In genomic region chr4:136239622-136240021, GRCm38 (mm10) we compare ENCODE assay signal across 7 mouse cellular contexts. TPM values are rescaled to one million over a fixed set of nuclear protein-coding genes. Genes with fewer than 3 reads are reported as not detected.
DNase-seq lines count a peak whose midpoint lies in the region; ATAC-seq and TF ChIP-seq lines count a peak whose summit lies in the region.

No protein-coding gene starts in this region.

- peaks cover 0 to 3% of the 10 kb centered on the region in 2 experiments; a peak in 1 of 4 replicates for H3K27me3 ChIP-seq in MEL (ENCODE audit: control insufficient read depth in 1 of 2, insufficient read depth in 2 of 2, low read length in 2 of 2)

- peak; percentile 86 for DNase-seq in MEL (ENCODE audit: low read depth, low spot score)
- peak; percentile 84 to 90 for DNase-seq in adrenal gland, postnatal 36 days
- DNase-seq in heart, postnatal 36 days = peak; percentile 83 to 88
- peak; percentile 75 for DNase-seq in left cerebral cortex, adult 11 months (ENCODE audit: low spot score)
- DNase-seq in spleen, adult 18-20 months = peak; percentile 59 to 85

- intact Hi-C loops in heart, postnatal 36 days (cut with DNase I) = loop anchor here (1.0 to 10.0 kb wide), 3 partner anchors 21 to 75 kb away; no protein-coding TSS in a partner anchor

- peak; percentile 35 for TF ChIP-seq RAD21 in MEL (IDR thresholded peaks at IDR 0.05; ENCODE audit: low read depth, low read length)

- peak; percentile 72 to 82 (median 78) for TF ChIP-seq CTCF in MEL (IDR thresholded peaks at IDR 0.05 in 2 of 3, conservative IDR thresholded peaks at IDR 0.05 in 1 of 3; ENCODE audit: control insufficient read depth in 1 of 3, insufficient read depth in 1 of 3, low read depth in 2 of 3, low read length in 3 of 3, poor library complexity in 1 of 3, severe bottlenecking in 1 of 3)

- no peaks in the 10 kb centered on the region for H3K9me3 ChIP-seq in MEL (replicated peaks; ENCODE audit: insufficient read depth, low read length)

- no peaks in the 10 kb centered on the region for H3K36me3 ChIP-seq in MEL (ENCODE audit: control insufficient read depth in 1 of 2, insufficient read depth in 2 of 2, low read length in 2 of 2)

- no peak for TF ChIP-seq POLR2A in MEL (IDR thresholded peaks at IDR 0.05; ENCODE audit: control insufficient read depth in 1 of 2, insufficient read depth in 1 of 2, low read depth in 1 of 2, low read length in 2 of 2, poor library complexity in 1 of 2)

- no peaks in the 10 kb centered on the region for H3K4me1 ChIP-seq in MEL (ENCODE audit: control insufficient read depth in 1 of 2, insufficient read depth in 2 of 2, low read length in 2 of 2)

- no peak overlapping the region for H3K27ac ChIP-seq in MEL (ENCODE audit: control insufficient read depth, low read depth, low read length)

- TF ChIP-seq EP300 in MEL (IDR thresholded peaks at IDR 0.05; ENCODE audit: low read depth in 1 of 2, low read length in 2 of 2) = no peak

- no peaks in the 10 kb centered on the region for H3K79me2 ChIP-seq in MEL (ENCODE audit: control insufficient read depth, insufficient read depth, low read length, poor library complexity)

- H3K4me3 ChIP-seq in MEL (ENCODE audit: control insufficient read depth in 1 of 2, insufficient read depth in 1 of 2, low read depth in 2 of 2, low read length in 2 of 2) = no peak overlapping the region

- H3K9ac ChIP-seq in MEL (ENCODE audit: control insufficient read depth, low read depth, low read length, poor library complexity, severe bottlenecking) = no peak overlapping the region

- peak; percentile 75 for ATAC-seq in erythroblast, adult 5-6 weeks (replicated peaks; ENCODE audit: low FRiP score, poor library complexity, severe bottlenecking)
- peak; percentile 90 for ATAC-seq in megakaryocyte, adult 5-6 weeks (ENCODE audit: poor library complexity, severe bottlenecking)

TF ChIP-seq in MEL, 35 proteins besides CTCF, POLR2A, EP300 and RAD21:
- TF ChIP-seq BHLHE40 (IDR thresholded peaks at IDR 0.05; ENCODE audit: borderline replicate concordance, low read depth, low read length) = no peak
- no peak for TF ChIP-seq GATA1 (IDR thresholded peaks at IDR 0.05; ENCODE audit: low read depth, low read length)
- no peak for TF ChIP-seq NRF1 (IDR thresholded peaks at IDR 0.05; ENCODE audit: insufficient read depth, low read depth, low read length, poor library complexity, severe bottlenecking)
- no peak for TF ChIP-seq TCF12 (IDR thresholded peaks at IDR 0.05; ENCODE audit: low read depth, low read length)
- no peak for TF ChIP-seq MYC (IDR thresholded peaks at IDR 0.05; ENCODE audit: low read depth, low read length)
- TF ChIP-seq SIN3A (IDR thresholded peaks at IDR 0.05; ENCODE audit: low read length) = peak; percentile 52
- no peak for TF ChIP-seq JUND (IDR thresholded peaks at IDR 0.05; ENCODE audit: low read depth, low read length)
- 0 out of 2 replicates have a peak, but pooled peaks have one; percentile 12 for TF ChIP-seq ZC3H11A (IDR thresholded peaks at IDR 0.05; ENCODE audit: low read depth, low read length)
- no peak for TF ChIP-seq MYB (IDR thresholded peaks at IDR 0.05; ENCODE audit: low read depth, low read length)
- peak; percentile 78 for TF ChIP-seq SMC3 (IDR thresholded peaks at IDR 0.05; ENCODE audit: low read depth, low read length)
- no peak for TF ChIP-seq CHD2 (IDR thresholded peaks at IDR 0.05; ENCODE audit: low read length)
- TF ChIP-seq ZMIZ1 (IDR thresholded peaks at IDR 0.05; ENCODE audit: low read depth, low read length) = no peak

RNA-seq across cellular contexts. Expression of gene Tcea3, which starts 7.9 kb away (rescaled TPM):
- not detected in 2 replicates for total RNA-seq in MEL (2012; rRNA removed)
- polyA plus RNA-seq in MEL (2012; ENCODE audit: insufficient read depth in 1 of 2, insufficient read length in 2 of 2, low read depth in 1 of 2, low replicate concordance in 2 of 2, missing spikeins in 1 of 2) = not detected
- 1 to 10 TPM; 2.7 to 2.8 TPM for total RNA-seq in adrenal gland, postnatal 36 days (2021)
- not detected in 2 replicates for total RNA-seq in erythroblast, adult 5-6 weeks (2015; ENCODE audit: low replicate concordance)
- not detected in 2 replicates for total RNA-seq in erythroblast, adult 5-6 weeks (2017; ENCODE audit: low replicate concordance)
- total RNA-seq in heart, postnatal 36 days (2021) = 100 to 1,000 TPM; 121 to 126 TPM
- 5.6 and 6.0 TPM in 2 replicates for total RNA-seq in megakaryocyte, adult 5-6 weeks (2015)
- 3.5 and 7.2 TPM in 2 replicates for total RNA-seq in megakaryocyte, adult 5-6 weeks (2017)

RNA-seq across cellular contexts. Expression of gene Asap3, which starts 33.5 kb away (rescaled TPM):
- total RNA-seq in MEL (2012; rRNA removed) = 0.03 and 0.04 TPM in 2 replicates
- polyA plus RNA-seq in MEL (2012; ENCODE audit: insufficient read depth in 1 of 2, insufficient read length in 2 of 2, low read depth in 1 of 2, low replicate concordance in 2 of 2, missing spikeins in 1 of 2) = under 1 TPM in 1 of 2 experiments, not detected in 1; 0.33 TPM
- 1 to 10 TPM; 1.7 to 2.1 TPM for total RNA-seq in adrenal gland, postnatal 36 days (2021)
- 0.19 TPM in 1 of 2 replicates, not detected in the other for total RNA-seq in erythroblast, adult 5-6 weeks (2015; ENCODE audit: low replicate concordance)
- 0.43 TPM in 1 of 2 replicates, not detected in the other for total RNA-seq in erythroblast, adult 5-6 weeks (2017; ENCODE audit: low replicate concordance)
- 10 to 100 TPM in 1 of 2 experiments, 1 to 10 TPM in 1; 9.4 to 11.7 TPM for total RNA-seq in heart, postnatal 36 days (2021)
- not detected in 2 replicates for total RNA-seq in megakaryocyte, adult 5-6 weeks (2015)
- total RNA-seq in megakaryocyte, adult 5-6 weeks (2017) = 0.04 TPM in 1 of 2 replicates, not detected in the other

RNA-seq across cellular contexts. Expression of gene Zfp46, which starts 44.9 kb away (rescaled TPM):
- 6.2 and 6.6 TPM in 2 replicates for total RNA-seq in MEL (2012; rRNA removed)
- 1 to 10 TPM in 1 of 2 experiments, not detected in 1; 5.9 TPM for polyA plus RNA-seq in MEL (2012; ENCODE audit: insufficient read depth in 1 of 2, insufficient read length in 2 of 2, low read depth in 1 of 2, low replicate concordance in 2 of 2, missing spikeins in 1 of 2)
- 10 to 100 TPM; 17.0 to 21.4 TPM for total RNA-seq in adrenal gland, postnatal 36 days (2021)
- 2.5 and 2.7 TPM in 2 replicates for total RNA-seq in erythroblast, adult 5-6 weeks (2015; ENCODE audit: low replicate concordance)
- 2.8 and 7.0 TPM in 2 replicates for total RNA-seq in erythroblast, adult 5-6 weeks (2017; ENCODE audit: low replicate concordance)
- 10 to 100 TPM; 37.4 to 57.1 TPM for total RNA-seq in heart, postnatal 36 days (2021)
- 4.2 and 4.5 TPM in 2 replicates for total RNA-seq in megakaryocyte, adult 5-6 weeks (2015)
- total RNA-seq in megakaryocyte, adult 5-6 weeks (2017) = 8.1 and 9.3 TPM in 2 replicates

Comparison
In these comparisons a context has a peak if more than half of its experiments do, and no peak if none do; other contexts are left out.
1. RNA of gene Tcea3, which starts 7.9 kb away (total RNA-seq): 121 to 126 TPM in heart, postnatal 36 days; 3.5 to 7.2 TPM in megakaryocyte, adult 5-6 weeks, 2.7 to 2.8 TPM in adrenal gland, postnatal 36 days, not detected in MEL and not detected in erythroblast, adult 5-6 weeks; every median in the first group is over 10 times any median in the second.
2. Peak in every context shown above with its lines, with median percentiles within 50 percentile points of each other: DNase-seq.